Mouse (Mus musculus): ENCODE measurements around the gene Hspa8. TPM values are rescaled to one million over a fixed set of nuclear protein-coding genes. Genes with fewer than 3 reads are reported as not detected.
"Not testable (repeated sequence)": the region's sequence is repeated elsewhere in the genome, so short reads cannot be mapped to it uniquely, and the experiment has no call there.

Hspa8 gene
- polyA plus RNA-seq, 1 experiment = 2,229 TPM

GRCm38 (mm10) chr9:40784374-40784967 lies 16.3 kb upstream of the Hspa8 start:
- DNase-seq (ENCODE audit: low read depth) = no peak

GRCm38 (mm10) chr9:40785452-40785851 lies 15.3 kb upstream of the Hspa8 start:
- DNase-seq (ENCODE audit: low read depth) = no peak

GRCm38 (mm10) chr9:40786820-40787219 lies 14.0 kb upstream of the Hspa8 start:
- not testable (repeated sequence) for DNase-seq (ENCODE audit: low read depth)

GRCm38 (mm10) chr9:40791864-40792633 lies 8.7 kb upstream of the Hspa8 start:
- DNase-seq (ENCODE audit: low read depth) = no peak

- no peak for DNase-seq (ENCODE audit: low read depth)
Observed at GRCm38 (mm10) chr9:40793581-40793980, 7.2 kb upstream of the Hspa8 start.

- no peak for DNase-seq (ENCODE audit: low read depth)
Observed at GRCm38 (mm10) chr9:40794251-40794650, 6.5 kb upstream of the Hspa8 start.

GRCm38 (mm10) chr9:40794926-40795325 lies 5.9 kb upstream of the Hspa8 start:
- DNase-seq (ENCODE audit: low read depth) = no peak

GRCm38 (mm10) chr9:40795562-40795961 lies 5.2 kb upstream of the Hspa8 start:
- no peak for DNase-seq (ENCODE audit: low read depth)

GRCm38 (mm10) chr9:40796054-40796453 lies 4.7 kb upstream of the Hspa8 start:
- no peak for DNase-seq (ENCODE audit: low read depth)

- DNase-seq (ENCODE audit: low read depth) = no peak
Observed at GRCm38 (mm10) chr9:40798247-40798960, 2.4 kb upstream of the Hspa8 start.

- no peak for DNase-seq (ENCODE audit: low read depth)
Observed at GRCm38 (mm10) chr9:40799112-40799511, 1.7 kb upstream of the Hspa8 start.

- DNase-seq (ENCODE audit: low read depth) = no peak
Observed at GRCm38 (mm10) chr9:40799837-40800501, 815 bp upstream of the Hspa8 start.

- not testable (repeated sequence) for DNase-seq (ENCODE audit: low read depth)
Observed at GRCm38 (mm10) chr9:40801614-40802532, 1.1 kb downstream of the Hspa8 start.

- DNase-seq (ENCODE audit: low read depth) = not testable (repeated sequence)
Observed at GRCm38 (mm10) chr9:40802533-40802875, 1.7 kb downstream of the Hspa8 start.

GRCm38 (mm10) chr9:40804576-40804975 lies 3.8 kb downstream of the Hspa8 start:
- not testable (repeated sequence) for DNase-seq (ENCODE audit: low read depth)

GRCm38 (mm10) chr9:40805263-40805662 lies 4.5 kb downstream of the Hspa8 start:
- no peak for DNase-seq (ENCODE audit: low read depth)

- DNase-seq (ENCODE audit: low read depth) = no peak
Observed at GRCm38 (mm10) chr9:40806440-40807288, 5.9 kb downstream of the Hspa8 start.

- no peak for DNase-seq (ENCODE audit: low read depth)
Observed at GRCm38 (mm10) chr9:40807289-40807920, 6.6 kb downstream of the Hspa8 start.

GRCm38 (mm10) chr9:40808061-40808906 lies 7.5 kb downstream of the Hspa8 start:
- no peak for DNase-seq (ENCODE audit: low read depth)

Measured in gonadal fat pad, adult 2 months (tissue).